Mouse (Mus musculus) ES-E14 (cell line): Measurements from ENCODE around the gene Aldh5a1. TPM values are rescaled to one million over a fixed set of nuclear protein-coding genes. Genes with fewer than 3 reads are reported as not detected.

Experiments used
- DNase-seq: peaks from one replicate; pipeline ENCODE4 v3.0.0-alpha.2; 2013; ENCODE audit warnings: low read depth, low spot score
- H3K27ac ChIP-seq: 2 replicates; pipeline ENCODE4 v1.5.1; 2012; ENCODE audit warnings: low read depth, mild to moderate bottlenecking, low read length, moderate library complexity, mixed read lengths; ENCODE audit not compliant: poor library complexity, insufficient read depth, severe bottlenecking
- H3K36me3 ChIP-seq: 2 replicates; pipeline ENCODE4 v1.6.1; 2012; ENCODE audit warnings: mild to moderate bottlenecking, low read length, moderate library complexity, mixed read lengths; ENCODE audit not compliant: control insufficient read depth, poor library complexity, insufficient read depth, severe bottlenecking
- H3K4me1 ChIP-seq, 2 experiments: fragments of 150-350 bp in 1 of 2; sonication (generic) in 1 of 2; 2 replicates each; pipeline ENCODE4 v1.6.1; 2012; ENCODE audit warnings: low read length in 2 of 2, mild to moderate bottlenecking in 1 of 2, mixed read lengths in 1 of 2; ENCODE audit not compliant: control insufficient read depth in 2 of 2, insufficient read depth in 2 of 2, poor library complexity in 1 of 2
- H3K4me3 ChIP-seq, 2 experiments: fragments of 150-350 bp in 1 of 2; sonication (generic) in 1 of 2; 2 replicates each; pipeline ENCODE4 v1.5.1; 2012; ENCODE audit warnings: low read length in 2 of 2, low read depth in 1 of 2, mild to moderate bottlenecking in 1 of 2, mixed read lengths in 1 of 2; ENCODE audit not compliant: insufficient read depth in 1 of 2, poor library complexity in 1 of 2, severe bottlenecking in 1 of 2
- H3K9ac ChIP-seq: 2 replicates; pipeline ENCODE4 v1.6.1; 2012; ENCODE audit warnings: low read depth, mild to moderate bottlenecking, low read length, mixed read lengths; ENCODE audit not compliant: poor library complexity, insufficient read depth, severe bottlenecking
- H3K9me3 ChIP-seq: fragments of 150-350 bp; sonication (generic); 2 replicates; pipeline ENCODE4 v1.6.1; 2012; ENCODE audit warnings: low read depth, mild to moderate bottlenecking, low read length; ENCODE audit not compliant: control insufficient read depth, insufficient read depth
- CHD2 ChIP-seq: IDR thresholded peaks from 2 replicates; pipeline ENCODE4 v1.6.1; 2014; ENCODE audit warnings: mild to moderate bottlenecking, low read depth, low read length, inconsistent platforms
- HCFC1 ChIP-seq: IDR thresholded peaks from 2 replicates; pipeline ENCODE4 v1.6.1; 2012; ENCODE audit warnings: low read length, inconsistent platforms, borderline replicate concordance; ENCODE audit not compliant: insufficient read depth
- MAFK ChIP-seq: IDR thresholded peaks from 2 replicates; pipeline ENCODE4 v1.6.1; 2014; ENCODE audit warnings: mild to moderate bottlenecking, low read depth, low read length, inconsistent platforms; ENCODE audit not compliant: insufficient read depth
- ZC3H11A ChIP-seq: IDR thresholded peaks from 2 replicates; pipeline ENCODE4 v1.6.1; 2012; ENCODE audit warnings: low read depth, mild to moderate bottlenecking, inconsistent platforms, low read length, borderline replicate concordance
- ZNF384 ChIP-seq: IDR thresholded peaks from 2 replicates; pipeline ENCODE4 v1.6.1; 2012; ENCODE audit warnings: low read depth, low read length, inconsistent platforms
- in situ Hi-C, 2 experiments: fragments of 600-800 bp; cut with MboI; formaldehyde crosslinking; loops; one replicate each; pipeline ENCODE4 v1.15.1; 2025; ENCODE audit warnings: low sequenced_read_pairs in 2 of 2, inconsistent platforms in 1 of 2; ENCODE audit not compliant: unreplicated experiment in 2 of 2
- total RNA-seq: library from RNA; depleted of rRNA; stranded (reverse); fragments of 300-350 nt; gene quantifications from 2 replicates; pipeline ENCODE4 v1.2.3, GENCODE M21; 2012

Aldh5a1 gene
- total RNA-seq, 1 experiment: 2.3 TPM

DNA sequence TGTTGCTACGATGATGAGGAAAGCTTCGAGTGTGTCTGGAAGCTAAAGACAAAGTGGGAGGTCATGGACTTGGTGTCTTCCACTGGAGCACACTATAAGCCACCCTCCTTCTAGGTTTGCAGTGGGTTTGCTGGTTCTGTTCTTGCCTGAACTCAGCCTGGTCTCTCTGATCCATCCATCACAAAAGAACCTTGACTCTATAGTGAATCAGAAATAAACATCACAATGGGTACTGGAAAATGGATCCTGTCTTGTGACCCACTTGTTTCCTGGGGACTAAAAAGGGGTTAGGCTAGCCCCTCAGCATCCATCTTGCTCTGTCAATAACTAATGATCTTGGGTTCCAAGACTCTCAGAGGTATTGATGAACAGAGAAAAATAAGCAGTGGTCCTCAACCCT is 35.5 kb downstream of the Aldh5a1 start:
- DNase-seq: no peak
- Histone ChIP-seq H3K4me3 (no peak overlapping the region), H3K4me1 (peaks cover 2 to 18% of the 10 kb centered on the region in 2 experiments; a peak in 2 of 4 replicates), H3K36me3 (no peaks in the 10 kb centered on the region), H3K9me3 (no peaks in the 10 kb centered on the region), H3K27ac (no peak overlapping the region; the same call in 1 of the 2 replicates), H3K9ac (no peak overlapping the region)
- in situ Hi-C loops: no loop called here
- no peak for TF ChIP-seq ZNF384
- TF ChIP-seq MAFK: no peak
- no peak for TF ChIP-seq ZC3H11A
- no peak for TF ChIP-seq HCFC1
- no peak for TF ChIP-seq CHD2

DNA sequence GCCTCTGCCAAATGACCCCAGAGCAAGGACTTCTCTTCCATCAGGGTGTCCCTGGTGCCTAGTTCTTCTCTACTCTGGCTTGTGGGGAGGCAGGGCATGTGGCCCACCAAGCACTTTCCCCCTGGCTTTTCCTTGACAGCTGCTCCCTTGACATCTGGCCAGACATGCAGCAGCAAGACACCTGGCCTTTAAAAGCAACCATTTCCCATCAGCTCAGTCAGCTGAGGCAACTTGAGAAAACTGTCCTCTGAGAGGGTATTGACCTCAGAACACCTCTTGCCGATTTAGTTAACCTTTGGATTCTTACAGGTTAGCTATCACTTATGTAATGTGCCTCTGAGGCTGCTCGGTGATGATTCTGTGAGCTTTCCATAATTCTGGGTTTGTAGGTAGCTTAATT is 43.6 kb downstream of the Aldh5a1 start:
- no peaks in the 10 kb centered on the region for H3K36me3 ChIP-seq
- H3K9me3 ChIP-seq: no peaks in the 10 kb centered on the region
- no peaks in the 10 kb centered on the region for H3K4me1 ChIP-seq
- H3K4me3 ChIP-seq: no peak overlapping the region
- no peak for DNase-seq
- TF ChIP-seq ZNF384 (no peak), ZC3H11A (no peak), CHD2 (no peak), MAFK (no peak), HCFC1 (no peak)
- in situ Hi-C loops: no loop called here
- no peak overlapping the region for H3K9ac ChIP-seq
- H3K27ac ChIP-seq: no peak overlapping the region

DNA sequence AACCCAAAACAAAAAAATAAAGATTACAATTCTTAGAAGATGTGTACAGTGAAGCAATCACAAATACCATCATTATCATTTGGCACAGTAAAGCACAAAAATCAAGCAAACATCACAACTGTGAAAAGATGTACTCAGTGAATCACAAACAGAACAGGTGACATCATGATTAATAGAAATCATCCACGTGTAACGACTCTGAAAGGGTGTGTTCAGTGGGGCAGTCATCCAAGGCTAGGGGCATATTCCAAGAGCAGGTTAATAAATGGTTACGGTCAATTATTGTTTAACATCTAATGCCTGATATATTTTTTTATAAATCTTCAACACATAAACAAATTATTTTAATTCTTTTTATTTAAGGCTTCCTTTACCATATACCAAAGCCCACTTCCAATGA is 44.9 kb downstream of the Aldh5a1 start:
- Histone ChIP-seq H3K9me3 (no peaks in the 10 kb centered on the region), H3K4me3 (no peak overlapping the region), H3K9ac (no peak overlapping the region), H3K27ac (no peak overlapping the region), H3K4me1 (no peaks in the 10 kb centered on the region), H3K36me3 (no peaks in the 10 kb centered on the region)
- no peak for TF ChIP-seq HCFC1
- no peak for TF ChIP-seq ZNF384
- no peak for TF ChIP-seq ZC3H11A
- no peak for TF ChIP-seq MAFK
- no peak for TF ChIP-seq CHD2
- in situ Hi-C loops: no loop called here
- DNase-seq: no peak

DNA sequence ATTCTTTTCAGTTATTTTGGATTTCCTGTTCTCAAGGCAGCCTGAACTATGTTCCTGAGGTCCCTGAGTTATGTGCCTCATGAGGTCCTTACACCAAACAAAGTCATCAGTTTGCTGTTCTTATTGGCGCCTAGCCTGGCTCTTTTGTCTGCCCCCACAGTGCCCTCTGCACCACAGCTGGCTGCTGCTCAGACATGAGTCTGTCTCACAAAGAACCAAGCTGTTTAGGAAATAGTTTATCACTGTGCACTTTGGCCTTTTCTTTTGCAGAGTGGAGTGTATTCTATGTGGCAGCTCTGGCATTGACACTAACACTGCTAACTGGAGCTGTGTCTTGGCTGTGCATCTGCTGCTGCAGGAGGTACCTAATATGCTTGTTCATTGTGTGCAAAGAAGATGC is 47.9 kb downstream of the Aldh5a1 start:
- TF ChIP-seq ZNF384 (no peak), MAFK (no peak), HCFC1 (no peak)
- in situ Hi-C loops: no loop called here
- no peaks in the 10 kb centered on the region for H3K9me3 ChIP-seq
- H3K4me3 ChIP-seq: no peak overlapping the region
- H3K27ac ChIP-seq: no peak overlapping the region
- no peak overlapping the region for H3K9ac ChIP-seq
- H3K36me3 ChIP-seq: no peaks in the 10 kb centered on the region
- no peaks in the 10 kb centered on the region for H3K4me1 ChIP-seq
- no peak for DNase-seq

DNA sequence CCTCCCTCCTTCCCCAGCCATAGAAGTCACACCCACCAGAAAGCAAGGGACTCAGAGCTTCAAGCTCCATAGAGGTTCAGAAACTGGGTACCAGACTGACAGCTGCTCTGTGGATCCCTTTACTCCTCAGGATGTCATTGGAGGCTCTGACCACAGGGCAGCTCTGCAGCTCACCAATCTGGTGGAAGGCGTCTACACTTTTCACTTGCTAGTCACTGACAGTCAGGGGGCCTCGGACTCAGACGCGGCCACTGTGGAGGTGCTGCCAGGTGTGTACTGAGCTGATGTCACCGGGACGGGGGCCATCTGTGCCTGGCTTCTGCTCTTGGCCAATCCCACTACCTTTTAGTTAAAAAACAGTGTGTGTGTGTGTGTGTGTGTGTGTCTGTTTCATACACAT is 55.0 kb downstream of the Aldh5a1 start:
- in situ Hi-C loops: no loop called here
- Histone ChIP-seq H3K4me1 (no peaks in the 10 kb centered on the region), H3K27ac (no peak overlapping the region), H3K9ac (no peak overlapping the region), H3K36me3 (no peaks in the 10 kb centered on the region), H3K4me3 (no peak overlapping the region), H3K9me3 (no peaks in the 10 kb centered on the region)
- TF ChIP-seq MAFK (no peak), ZC3H11A (no peak), HCFC1 (no peak), CHD2 (no peak), ZNF384 (no peak)
- no peak for DNase-seq
